Mouse (Mus musculus): ENCODE results near the gene Rab23.
"Not testable (repeated sequence)": the region's sequence is repeated elsewhere in the genome, so short reads cannot be mapped to it uniquely, and the experiment has no call there.

The Rab23 gene

GRCm38 (mm10) chr1:33733044-33733443 is 13.4 kb downstream of the Rab23 start:
- in situ Hi-C loops (cut with MboI), result no loop called here

- in situ Hi-C loops (cut with MboI), result no loop called here
Observed at GRCm38 (mm10) chr1:33734001-33734685, 14.5 kb downstream of the Rab23 start.

GRCm38 (mm10) chr1:33738281-33738680 is 18.6 kb downstream of the Rab23 start:
- in situ Hi-C loops (cut with MboI), result no loop called here

- in situ Hi-C loops (cut with MboI), result no loop called here
Observed at GRCm38 (mm10) chr1:33738681-33739278, 19.1 kb downstream of the Rab23 start.

- in situ Hi-C loops (cut with MboI), result no loop called here
Observed at GRCm38 (mm10) chr1:33739302-33739701, 19.6 kb downstream of the Rab23 start.

- in situ Hi-C loops (cut with MboI), result no loop called here
Observed at GRCm38 (mm10) chr1:33742903-33743302, 23.2 kb downstream of the Rab23 start.

GRCm38 (mm10) chr1:33744815-33745214 is 25.1 kb downstream of the Rab23 start:
- in situ Hi-C loops (cut with MboI), result not testable (repeated sequence)

GRCm38 (mm10) chr1:33745901-33746300 is 26.2 kb downstream of the Rab23 start:
- in situ Hi-C loops (cut with MboI), result no loop called here

GRCm38 (mm10) chr1:33749109-33749508 is 29.4 kb downstream of the Rab23 start:
- in situ Hi-C loops (cut with MboI), result no loop called here

- in situ Hi-C loops (cut with MboI), result not testable (repeated sequence)
Observed at GRCm38 (mm10) chr1:33749709-33750108, 30.0 kb downstream of the Rab23 start.

- in situ Hi-C loops (cut with MboI), result no loop called here
Observed at GRCm38 (mm10) chr1:33751283-33751682, 31.6 kb downstream of the Rab23 start.

GRCm38 (mm10) chr1:33754089-33754488 is 34.4 kb downstream of the Rab23 start:
- in situ Hi-C loops (cut with MboI), result no loop called here

GRCm38 (mm10) chr1:33754965-33755735 is 35.5 kb downstream of the Rab23 start:
- in situ Hi-C loops (cut with MboI), result no loop called here

- in situ Hi-C loops (cut with MboI), result no loop called here
Observed at GRCm38 (mm10) chr1:33755799-33756198, 36.1 kb downstream of the Rab23 start.

GRCm38 (mm10) chr1:33756258-33757032 is 36.8 kb downstream of the Rab23 start:
- in situ Hi-C loops (cut with MboI), result no loop called here

- in situ Hi-C loops (cut with MboI), result no loop called here
Observed at GRCm38 (mm10) chr1:33757033-33757413, 37.3 kb downstream of the Rab23 start.

- in situ Hi-C loops (cut with MboI), result no loop called here
Observed at GRCm38 (mm10) chr1:33757491-33758041, 37.9 kb downstream of the Rab23 start, which contains the start of gene Bag2. Gene Bag2 (minus strand): TSS chr1:33757795.

GRCm38 (mm10) chr1:33758488-33758887 is 38.8 kb downstream of the Rab23 start:
- in situ Hi-C loops (cut with MboI), result no loop called here

- in situ Hi-C loops (cut with MboI), result no loop called here
Observed at GRCm38 (mm10) chr1:33763826-33764225, 44.1 kb downstream of the Rab23 start.

- in situ Hi-C loops (cut with MboI), result no loop called here
Observed at GRCm38 (mm10) chr1:33765468-33766080, 45.9 kb downstream of the Rab23 start.

All from mature B cell (primary cell).